Mouse (Mus musculus) thymus, adult 2 months (tissue): Measurements from ENCODE around the gene Gm20683. TPM values are rescaled to one million over a fixed set of nuclear protein-coding genes. Genes with fewer than 3 reads are reported as not detected.

Source experiments
- DNase-seq: peaks from one replicate; pipeline ENCODE4 v3.0.0; 2021
- H3K27ac ChIP-seq: fragments of 200-500 bp; 2 replicates; pipeline ENCODE4 v1.5.1; 2012; ENCODE audit warnings: low read length, control low read depth; ENCODE audit not compliant: control insufficient read depth, insufficient read depth
- H3K27me3 ChIP-seq: fragments of 200-500 bp; 2 replicates; pipeline ENCODE4 v1.6.1; 2012; ENCODE audit warnings: mild to moderate bottlenecking, low read length, moderate library complexity, mixed read lengths; ENCODE audit not compliant: control insufficient read depth, insufficient read depth
- H3K36me3 ChIP-seq: fragments of 200-500 bp; 2 replicates; pipeline ENCODE4 v1.6.1; 2012; ENCODE audit warnings: mild to moderate bottlenecking, low read length, moderate library complexity; ENCODE audit not compliant: control insufficient read depth, insufficient read depth
- H3K4me1 ChIP-seq: fragments of 200-500 bp; replicated peaks from 2 replicates; pipeline ENCODE4 v1.6.1; 2012; ENCODE audit warnings: low read length; ENCODE audit not compliant: control insufficient read depth, insufficient read depth
- H3K4me3 ChIP-seq: fragments of 200-500 bp; 2 replicates; pipeline ENCODE4 v1.5.1; 2012; ENCODE audit warnings: mild to moderate bottlenecking, low read length, control low read depth, moderate library complexity; ENCODE audit not compliant: control insufficient read depth, insufficient read depth
- CTCF ChIP-seq: fragments of 200-500 bp; IDR thresholded peaks from 2 replicates; pipeline ENCODE4 v1.5.1; 2012; ENCODE audit warnings: mild to moderate bottlenecking, control low read depth, low read length, moderate library complexity, borderline replicate concordance; ENCODE audit not compliant: control insufficient read depth, poor library complexity, insufficient read depth; ENCODE audit errors: extremely low read depth
- POLR2A ChIP-seq: fragments of 200-500 bp; IDR thresholded peaks from 2 replicates; pipeline ENCODE4 v1.6.1; 2012; ENCODE audit warnings: mild to moderate bottlenecking, low read length, control low read depth, moderate library complexity; ENCODE audit not compliant: control insufficient read depth, poor library complexity, insufficient read depth; ENCODE audit errors: extremely low read depth
- WGBS: fragments of 180-500 bp; shearing (Covaris S2); methylation state at CpG from one replicate; pipeline ENCODE4 v1.1.7; 2018; 5-methylcytosine and 5-hydroxymethylcytosine counted together
- polyA plus RNA-seq: library from polyadenylated mRNA; depleted of rRNA; stranded (reverse); fragments of >200 nt; gene quantifications from 2 replicates; pipeline ENCODE4 v1.2.3, GENCODE M21; 2012; rRNA removed

Gm20683 gene
- polyA plus RNA-seq, 1 experiment = 126 TPM

GRCm38 (mm10) chr17:25792615-25793014, 48.9 kb downstream of the Gm20683 start, which contains the start of gene Fam173a:
Gene Fam173a, minus strand, starts transcription at chr17:25792901.
- DNase-seq = peak; percentile 85
- Histone ChIP-seq H3K27ac (peak within 1 kb of the TSS; percentile 81), H3K36me3 (no peaks in the 10 kb centered on the region), H3K27me3 (no peaks in the 10 kb centered on the region), H3K4me1 (peaks cover 38% of the 10 kb centered on the region), H3K4me3 (peak within 1 kb of the TSS; percentile 57)
- TF ChIP-seq POLR2A (0 out of 2 replicates have a peak, but pooled peaks have one; percentile 28), CTCF (0 out of 2 replicates have a peak, but pooled peaks have one; percentile 39)
- 0% methylated on average over 14 of the region's 14 CpGs for WGBS

- H3K27me3 ChIP-seq = no peaks in the 10 kb centered on the region
- H3K4me3 ChIP-seq = peak overlapping the region; percentile 57
- peak; percentile 82 for DNase-seq
- peaks cover 35% of the 10 kb centered on the region for H3K4me1 ChIP-seq
- under 1% methylated on average over 45 of the region's 45 CpGs for WGBS
- TF ChIP-seq POLR2A (peak; percentile 26; the same call in 1 of the 2 replicates), CTCF (no peak)
- no peaks in the 10 kb centered on the region for H3K36me3 ChIP-seq
- H3K27ac ChIP-seq = peak overlapping the region; percentile 81
These were observed 49.6 kb downstream of the Gm20683 start for GRCm38 (mm10) chr17:25791843-25792527.

GRCm38 (mm10) chr17:25791320-25791842, 50.2 kb downstream of the Gm20683 start:
- H3K27ac ChIP-seq = peak overlapping the region; percentile 81
- no peak for TF ChIP-seq CTCF
- TF ChIP-seq POLR2A = no peak
- no peaks in the 10 kb centered on the region for H3K27me3 ChIP-seq
- peaks cover 34% of the 10 kb centered on the region for H3K4me1 ChIP-seq
- no peaks in the 10 kb centered on the region for H3K36me3 ChIP-seq
- WGBS = 27% methylated on average over 19 of the region's 19 CpGs
- no peak for DNase-seq
- peak overlapping the region; percentile 57 for H3K4me3 ChIP-seq

GRCm38 (mm10) chr17:25786781-25787504, 54.6 kb downstream of the Gm20683 start:
- Histone ChIP-seq H3K4me1 (peaks cover 22% of the 10 kb centered on the region), H3K27ac (no peak overlapping the region), H3K27me3 (no peaks in the 10 kb centered on the region), H3K36me3 (no peaks in the 10 kb centered on the region; the same call in 1 of the 2 replicates), H3K4me3 (no peak overlapping the region)
- TF ChIP-seq POLR2A (no peak), CTCF (no peak)
- DNase-seq = no peak
- 68% methylated on average over 9 of the region's 9 CpGs for WGBS

- no peak within 1 kb of the TSS for H3K27ac ChIP-seq
- no peak for TF ChIP-seq POLR2A
- TF ChIP-seq CTCF = no peak
- WGBS = 93% methylated on average over 3 of the region's 3 CpGs
- H3K27me3 ChIP-seq = no peaks in the 10 kb centered on the region
- peak within 1 kb of the TSS; percentile 77 for H3K4me3 ChIP-seq
- H3K4me1 ChIP-seq = peaks cover 17% of the 10 kb centered on the region
- no peaks in the 10 kb centered on the region; the same call in 1 of the 2 replicates for H3K36me3 ChIP-seq
- DNase-seq = no peak
These were observed 55.3 kb downstream of the Gm20683 start, which contains the start of gene Ccdc78 for GRCm38 (mm10) chr17:25786280-25786679. Gene Ccdc78, plus strand, starts transcription at chr17:25786580.

GRCm38 (mm10) chr17:25785281-25785745, 56.2 kb downstream of the Gm20683 start, which contains the start of gene Haghl:
Gene Haghl, minus strand, starts transcription at chr17:25785673.
- peak; percentile 93 for DNase-seq
- no peaks in the 10 kb centered on the region for H3K27me3 ChIP-seq
- H3K4me3 ChIP-seq = peak within 1 kb of the TSS; percentile 77
- H3K36me3 ChIP-seq = no peaks in the 10 kb centered on the region; the same call in 1 of the 2 replicates
- H3K27ac ChIP-seq = no peak within 1 kb of the TSS
- H3K4me1 ChIP-seq = peaks cover 15% of the 10 kb centered on the region
- WGBS = under 1% methylated on average over 23 of the region's 23 CpGs
- TF ChIP-seq CTCF (no peak), POLR2A (peak; percentile 36; the same call in 1 of the 2 replicates)

Other genes with a start within 250 kb of the Gm20683 start
- 0.54 and 1.2 TPM in 2 replicates for gene Gng13, start 124.6 kb downstream of the Gm20683 start, polyA plus RNA-seq
- gene Chtf18, start 114.3 kb downstream of the Gm20683 start, polyA plus RNA-seq = 36.7 and 49.5 TPM in 2 replicates
- gene Rpusd1, start 114.1 kb downstream of the Gm20683 start, polyA plus RNA-seq = 68.6 and 69.2 TPM in 2 replicates
- gene Mslnl, start 105.7 kb downstream of the Gm20683 start, polyA plus RNA-seq = 0.68 and 0.69 TPM in 2 replicates
- 16.4 and 23.6 TPM in 2 replicates for gene Msln, start 87.4 kb downstream of the Gm20683 start, polyA plus RNA-seq
- gene Narfl, start 68.0 kb downstream of the Gm20683 start, polyA plus RNA-seq = 29.1 and 33.5 TPM in 2 replicates
- 73.9 and 80.3 TPM in 2 replicates for gene Haghl, start 56.1 kb downstream of the Gm20683 start, polyA plus RNA-seq
- 0.27 and 0.48 TPM in 2 replicates for gene Ccdc78, start 55.2 kb downstream of the Gm20683 start, polyA plus RNA-seq
- gene Fam173a, start 48.9 kb downstream of the Gm20683 start, polyA plus RNA-seq = 141 and 162 TPM in 2 replicates
- gene AC134908.4, start 46.1 kb downstream of the Gm20683 start, polyA plus RNA-seq = 1.1 TPM in 1 of 2 replicates, not detected in the other
- 171 and 243 TPM in 2 replicates for gene Metrn, start 44.6 kb downstream of the Gm20683 start, polyA plus RNA-seq
- gene Fbxl16, start 32.7 kb downstream of the Gm20683 start, polyA plus RNA-seq = 0.59 and 0.61 TPM in 2 replicates
- 86.3 and 89.1 TPM in 2 replicates for gene Wdr24, start 18.1 kb downstream of the Gm20683 start, polyA plus RNA-seq
- gene Jmjd8, start 12.9 kb downstream of the Gm20683 start, polyA plus RNA-seq = 78.1 and 83.2 TPM in 2 replicates
- gene Stub1, start 8.4 kb downstream of the Gm20683 start, polyA plus RNA-seq = 162 and 190 TPM in 2 replicates
- gene Rhbdl1, start 4.5 kb downstream of the Gm20683 start, polyA plus RNA-seq = 20.6 and 29.2 TPM in 2 replicates
- 192 and 206 TPM in 2 replicates for gene Rhot2, start 3.1 kb upstream of the Gm20683 start, polyA plus RNA-seq
- 107 and 133 TPM in 2 replicates for gene Wdr90, start 19.7 kb upstream of the Gm20683 start, polyA plus RNA-seq
- 52.1 and 54.6 TPM in 2 replicates for gene Mcrip2, start 27.0 kb upstream of the Gm20683 start, polyA plus RNA-seq
- 77.3 and 82.3 TPM in 2 replicates for gene Mettl26, start 33.3 kb upstream of the Gm20683 start, polyA plus RNA-seq
- gene Wfikkn1, start 39.1 kb upstream of the Gm20683 start, polyA plus RNA-seq = 2.9 and 3.7 TPM in 2 replicates
- 43.5 and 57.6 TPM in 2 replicates for gene Rab40c, start 78.0 kb upstream of the Gm20683 start, polyA plus RNA-seq
- gene Pigq, start 103.2 kb upstream of the Gm20683 start, polyA plus RNA-seq = 133 and 134 TPM in 2 replicates
- gene Nhlrc4, start 103.2 kb upstream of the Gm20683 start, polyA plus RNA-seq = 0.51 and 0.62 TPM in 2 replicates
- 0.06 and 0.19 TPM in 2 replicates for gene A930017K11Rik, start 110.8 kb upstream of the Gm20683 start, polyA plus RNA-seq
- gene Capn15, start 144.0 kb upstream of the Gm20683 start, polyA plus RNA-seq = 80.7 and 82.6 TPM in 2 replicates
- 25.2 and 26.2 TPM in 2 replicates for gene Rab11fip3, start 227.8 kb upstream of the Gm20683 start, polyA plus RNA-seq
- 10.0 and 11.5 TPM in 2 replicates for gene Decr2, start 248.6 kb upstream of the Gm20683 start, polyA plus RNA-seq